Mouse (Mus musculus) heart, postnatal 0 days (tissue): ENCODE results near the gene Efna5.

Source experiments
- CTCF ChIP-seq: IDR thresholded peaks from 2 replicates; pipeline ENCODE4 v1.5.1; 2016; ENCODE audit warnings: antibody characterized with exemption, control low read depth, low read depth
- EP300 ChIP-seq: IDR thresholded peaks from 2 replicates; pipeline ENCODE4 v1.6.1; 2016; ENCODE audit warnings: antibody characterized with exemption, low read depth

DNA sequence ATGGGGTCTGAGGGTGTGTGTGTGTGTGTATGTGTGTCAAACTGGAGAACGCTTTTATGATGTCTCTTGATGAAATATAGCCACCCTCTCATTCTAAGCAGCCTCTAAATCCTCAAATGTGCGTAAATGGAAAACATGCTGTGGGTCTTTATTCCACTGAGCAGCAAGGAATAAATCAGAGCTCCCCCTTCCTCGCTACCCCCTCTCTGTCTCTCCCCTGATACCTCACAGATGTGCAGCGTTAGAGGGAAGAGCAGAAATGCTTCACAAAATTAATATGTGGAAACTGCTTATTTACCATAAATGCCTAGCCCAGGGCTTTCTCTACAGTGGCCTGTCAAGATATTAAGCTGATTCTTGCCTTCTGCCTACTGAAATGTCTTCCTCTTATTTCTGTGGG lies 313.1 kb downstream of the Efna5 start:
- TF ChIP-seq EP300: no peak
- no peak for TF ChIP-seq CTCF
